Mouse (Mus musculus) ovary, adult 18-20 months (tissue): ENCODE results near the gene Efnb1.
"Not testable (repeated sequence)": the region's sequence is repeated elsewhere in the genome, so short reads cannot be mapped to it uniquely, and the experiment has no call there.

Experiments used
- DNase-seq: peaks from one replicate; pipeline ENCODE4 v3.0.0; 2022; ENCODE audit warnings: low spot score, mixed read lengths

The Efnb1 gene

GRCm38 (mm10) chrX:99135523-99136258, at the start of gene Efnb1:
Efnb1 (plus strand) TSS chrX:99136130.
- DNase-seq = peak; percentile 90

DNA sequence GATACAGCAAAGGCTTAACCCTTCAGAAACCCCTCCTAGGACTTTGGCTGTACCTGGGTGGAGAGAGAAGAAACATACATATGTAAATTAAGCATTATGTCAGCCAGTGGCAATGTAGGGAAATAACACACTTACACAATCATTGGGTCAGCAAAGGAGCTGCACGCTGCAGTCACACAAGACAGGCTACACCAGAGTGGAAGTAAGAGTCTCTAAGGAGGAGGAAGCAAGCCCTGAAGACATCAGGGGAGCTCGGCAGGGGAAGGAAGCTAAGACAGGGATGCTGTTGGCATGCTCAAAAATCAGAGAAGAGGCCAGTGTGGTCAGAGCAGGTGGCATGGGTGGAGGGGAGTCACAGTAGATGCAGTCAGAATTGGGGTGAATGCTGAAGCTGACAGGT, 43.2 kb upstream of the Efnb1 start:
- no peak for DNase-seq

DNA sequence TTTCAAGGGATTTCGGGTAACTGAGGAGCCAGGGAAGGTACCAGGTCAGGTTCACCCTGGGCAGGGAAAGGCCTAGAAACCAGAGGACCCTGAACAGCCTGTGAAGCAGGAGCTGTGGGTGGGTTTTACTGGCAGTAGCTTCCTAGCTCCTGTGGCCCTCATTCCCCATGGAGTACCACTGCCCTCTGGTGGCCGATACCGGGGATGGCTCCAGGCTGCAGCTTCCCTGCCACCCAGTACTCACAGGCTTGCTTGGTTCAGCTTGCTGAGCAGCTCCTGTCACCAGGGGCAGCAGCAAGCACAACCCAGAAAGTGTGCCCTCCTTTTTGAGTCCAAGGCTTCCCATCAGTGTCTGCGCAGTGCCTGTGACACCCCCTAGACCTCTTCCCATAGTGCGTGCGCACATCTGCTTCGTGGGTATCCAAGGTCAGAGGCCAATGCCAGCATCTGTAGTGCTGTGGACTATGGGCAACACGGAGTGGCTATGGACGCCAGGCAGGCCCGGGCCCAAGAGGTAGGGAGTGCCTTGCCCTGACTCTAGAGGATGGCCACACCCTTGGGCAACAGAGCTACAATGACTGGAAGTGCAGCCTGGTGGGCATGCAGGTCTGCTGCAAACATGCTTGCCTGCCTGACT, 24.7 kb upstream of the Efnb1 start:
- not testable (repeated sequence) for DNase-seq

- no peak for DNase-seq
Observed at GRCm38 (mm10) chrX:99119510-99119909, 16.4 kb upstream of the Efnb1 start.

DNA sequence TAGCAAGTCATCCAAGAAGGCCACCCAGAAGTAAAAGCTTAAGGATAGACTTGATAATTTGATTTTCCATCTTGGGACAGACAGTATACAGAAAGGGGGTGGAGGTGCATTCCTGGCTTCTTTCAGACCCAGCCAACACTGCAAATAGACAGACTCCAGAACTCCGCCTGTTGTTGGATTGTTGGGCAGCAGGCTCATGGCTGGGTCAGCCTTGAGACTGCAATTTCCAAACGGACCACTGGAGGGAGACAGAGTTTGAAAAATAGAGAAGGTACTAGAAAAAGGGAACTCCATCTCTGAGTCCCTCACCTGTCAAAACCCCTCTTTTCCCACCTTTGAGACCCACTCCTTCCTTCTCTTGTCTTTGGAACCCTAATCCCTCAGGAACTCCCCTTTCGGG, 5.9 kb upstream of the Efnb1 start:
- no peak for DNase-seq

DNA sequence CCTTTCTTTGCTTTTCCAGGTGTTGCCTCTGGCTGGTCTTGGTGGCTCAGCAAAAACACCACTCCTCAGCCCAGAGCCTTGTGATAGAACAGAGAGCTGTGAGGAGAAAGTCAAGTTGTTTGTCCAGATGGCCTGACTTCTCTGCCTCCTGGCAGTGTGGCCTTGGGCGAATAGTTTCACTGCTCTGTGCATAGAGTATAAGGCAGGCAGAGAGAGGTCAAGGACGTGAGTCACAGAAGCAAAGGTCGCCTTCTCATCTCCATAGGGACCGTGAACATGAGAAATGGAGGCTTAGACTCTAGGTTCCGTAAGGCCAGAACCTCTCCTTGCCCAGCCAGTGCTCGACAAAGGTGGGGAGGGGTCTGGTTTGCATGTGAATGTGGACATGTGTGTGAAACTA, 3.4 kb upstream of the Efnb1 start:
- DNase-seq = no peak

DNA sequence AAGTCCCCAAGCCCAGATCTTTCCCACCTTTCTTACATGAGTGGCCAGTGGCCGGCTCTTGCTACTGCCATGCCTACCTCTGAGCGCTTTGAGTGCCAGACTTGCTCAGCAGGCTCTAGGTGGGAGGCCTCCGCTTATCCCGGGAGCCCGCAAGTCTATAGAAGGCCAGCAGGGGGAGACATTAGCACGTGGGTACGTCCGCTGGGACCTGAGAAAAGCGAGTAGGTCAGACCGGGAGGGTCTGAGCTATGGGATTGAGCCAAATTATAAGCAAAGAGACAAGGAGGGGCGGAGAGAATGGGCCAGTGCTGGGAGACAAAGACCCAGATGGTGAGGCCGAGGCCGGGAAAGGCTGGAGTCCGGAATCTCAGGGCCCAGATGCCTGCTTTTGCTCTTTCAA, 1.0 kb upstream of the Efnb1 start:
- peak; percentile 74 for DNase-seq

DNA sequence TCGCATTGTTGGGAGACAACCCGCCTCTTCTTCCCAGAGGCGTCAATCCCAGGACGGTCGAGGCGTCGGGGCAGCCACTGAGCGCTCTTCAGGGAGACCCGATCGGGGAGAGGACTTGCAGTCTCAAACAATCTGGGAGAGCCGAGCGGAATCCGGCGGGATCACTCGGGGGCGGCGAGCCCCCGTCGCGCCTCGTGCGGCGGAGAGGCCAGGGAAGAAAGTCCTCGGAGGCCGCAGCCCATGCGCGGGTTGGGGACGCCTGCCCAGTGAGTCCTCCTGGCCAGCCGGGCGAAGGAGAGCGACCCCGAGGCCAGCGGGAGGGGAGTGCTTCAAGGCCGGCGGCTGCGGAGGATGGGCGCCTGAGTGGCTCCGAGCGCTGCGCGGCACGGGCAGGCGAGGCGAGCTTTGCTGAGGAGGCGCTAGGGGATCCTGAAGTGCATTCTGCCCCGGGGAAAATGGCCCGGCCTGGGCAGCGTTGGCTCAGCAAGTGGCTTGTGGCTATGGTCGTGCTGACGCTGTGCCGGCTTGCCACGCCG, 569 bp downstream of the Efnb1 start:
- no peak for DNase-seq

DNA sequence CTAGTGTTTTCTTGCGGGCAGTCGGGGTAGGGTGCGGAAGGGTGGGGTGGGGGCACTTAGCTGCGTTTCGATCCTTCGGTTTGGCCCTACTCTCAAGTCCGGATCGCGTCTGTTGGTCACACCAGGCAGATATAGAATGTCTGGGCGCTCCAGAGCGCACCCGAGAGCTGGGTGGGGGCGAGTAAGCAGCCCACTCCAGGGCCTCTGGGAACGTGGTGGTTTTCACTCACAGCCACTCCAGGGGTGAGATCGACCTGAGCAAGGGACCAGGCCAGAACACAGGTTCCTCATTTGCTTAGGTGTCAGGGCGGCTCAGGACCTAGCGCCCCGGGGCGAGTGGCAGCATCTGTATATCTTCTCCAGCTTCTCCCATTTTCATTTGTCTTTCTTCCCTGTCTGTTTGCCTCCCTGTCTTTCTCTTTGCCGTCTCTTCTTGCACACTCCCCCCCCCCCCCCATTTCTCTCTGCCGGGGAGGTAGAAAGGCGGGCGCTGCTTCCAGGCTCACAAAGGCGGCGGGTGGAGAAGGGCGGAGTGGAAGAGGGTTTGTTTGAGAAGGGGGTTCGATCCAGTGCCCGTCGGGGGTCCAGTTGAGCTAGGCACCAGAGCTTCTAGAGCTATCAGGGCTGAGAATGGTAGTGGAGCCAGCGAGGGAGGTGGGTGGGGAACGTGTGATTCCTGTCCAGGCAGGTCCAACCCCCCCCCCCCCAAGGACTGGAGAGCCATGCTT, 1.4 kb downstream of the Efnb1 start:
- DNase-seq = no peak

GRCm38 (mm10) chrX:99137928-99138740, 2.2 kb downstream of the Efnb1 start:
- DNase-seq = no peak

- no peak for DNase-seq
Observed at GRCm38 (mm10) chrX:99141079-99141478, 5.1 kb downstream of the Efnb1 start.

DNA sequence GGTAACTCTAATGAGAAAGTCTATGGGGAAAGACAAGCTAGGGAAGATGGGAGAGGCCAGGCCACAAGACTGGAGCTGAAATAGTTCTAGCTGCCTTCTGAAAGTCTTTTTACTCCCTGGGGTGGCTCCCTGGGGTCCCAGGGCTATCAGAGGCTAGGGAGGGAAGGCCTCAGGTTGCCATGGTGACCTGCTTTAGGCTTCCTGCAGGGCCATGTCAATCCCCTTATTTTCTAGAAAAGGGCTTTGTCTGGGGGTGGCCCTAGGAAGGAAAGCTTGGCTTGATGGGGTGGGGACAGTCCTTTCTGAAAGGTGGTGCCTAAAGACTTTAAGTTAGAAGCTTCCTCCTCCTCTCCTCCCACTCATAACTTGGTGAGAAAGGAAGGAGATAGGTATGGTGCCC, 6.0 kb downstream of the Efnb1 start:
- no peak for DNase-seq

GRCm38 (mm10) chrX:99145561-99145960, 9.6 kb downstream of the Efnb1 start:
- no peak for DNase-seq

GRCm38 (mm10) chrX:99148061-99148905, 12.4 kb downstream of the Efnb1 start:
- no peak for DNase-seq

DNA sequence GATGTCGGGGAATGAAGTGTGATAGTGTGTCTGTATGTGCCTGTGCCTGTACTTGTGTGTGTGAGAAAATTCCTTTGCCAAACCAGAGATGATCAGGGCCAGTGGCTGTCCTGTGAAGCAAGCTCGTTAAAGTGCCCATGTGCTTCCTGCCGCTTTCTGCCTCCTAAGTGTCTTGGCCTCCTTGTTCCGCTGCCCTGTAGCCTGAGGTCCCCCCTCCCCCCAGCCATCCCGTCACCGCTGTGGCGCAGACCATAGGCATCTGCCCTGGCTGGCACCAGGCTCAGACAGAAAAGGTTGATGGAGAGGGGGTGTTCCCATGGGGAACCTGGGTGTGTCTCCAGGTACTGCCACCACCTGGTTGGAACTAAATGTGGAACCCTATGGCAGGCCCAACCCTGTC, 13.1 kb downstream of the Efnb1 start:
- no peak for DNase-seq

GRCm38 (mm10) chrX:99149900-99150299, 14.0 kb downstream of the Efnb1 start:
- DNase-seq = no peak

GRCm38 (mm10) chrX:99150712-99151111, 14.8 kb downstream of the Efnb1 start:
- DNase-seq = no peak

DNA sequence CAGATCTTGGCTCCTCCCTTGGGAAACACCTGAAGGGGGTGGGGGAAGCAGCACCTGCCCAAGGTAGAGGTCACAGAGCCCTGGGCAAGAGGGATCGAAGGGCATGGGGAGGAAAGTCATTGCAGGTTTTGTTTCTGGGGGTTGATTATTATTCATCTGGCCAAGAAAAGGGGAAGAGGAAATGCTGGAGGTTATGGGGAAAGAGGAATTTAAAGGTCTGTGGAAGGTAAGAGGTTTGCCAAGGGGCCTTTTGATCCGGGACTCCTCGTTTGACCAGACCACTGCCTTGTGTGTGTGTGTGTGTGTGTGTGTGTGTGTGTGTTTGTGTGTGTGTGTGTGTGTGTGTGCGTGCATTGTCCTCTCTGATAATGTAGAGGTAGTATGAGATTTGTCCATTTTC, 15.5 kb downstream of the Efnb1 start:
- no peak for DNase-seq

DNA sequence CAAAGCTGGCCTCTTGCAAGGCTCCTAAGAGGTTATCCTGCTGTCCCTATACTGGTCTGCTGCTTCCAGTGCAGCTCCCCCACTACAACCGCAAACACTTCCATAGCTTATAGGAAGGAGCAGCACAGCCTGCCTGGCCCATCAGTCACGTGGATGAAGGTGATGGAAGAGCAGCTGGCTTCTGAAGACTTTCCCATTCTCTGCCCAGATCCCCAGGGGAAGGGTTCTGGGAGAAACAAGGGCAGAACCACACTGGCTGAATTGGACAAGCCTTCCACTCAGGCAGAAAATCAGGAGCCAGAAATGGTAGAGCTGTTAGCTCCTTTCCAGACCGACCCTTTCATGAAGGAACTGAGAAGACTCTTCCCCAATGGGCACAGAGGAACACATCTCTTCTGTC, 16.2 kb downstream of the Efnb1 start:
- no peak for DNase-seq

DNA sequence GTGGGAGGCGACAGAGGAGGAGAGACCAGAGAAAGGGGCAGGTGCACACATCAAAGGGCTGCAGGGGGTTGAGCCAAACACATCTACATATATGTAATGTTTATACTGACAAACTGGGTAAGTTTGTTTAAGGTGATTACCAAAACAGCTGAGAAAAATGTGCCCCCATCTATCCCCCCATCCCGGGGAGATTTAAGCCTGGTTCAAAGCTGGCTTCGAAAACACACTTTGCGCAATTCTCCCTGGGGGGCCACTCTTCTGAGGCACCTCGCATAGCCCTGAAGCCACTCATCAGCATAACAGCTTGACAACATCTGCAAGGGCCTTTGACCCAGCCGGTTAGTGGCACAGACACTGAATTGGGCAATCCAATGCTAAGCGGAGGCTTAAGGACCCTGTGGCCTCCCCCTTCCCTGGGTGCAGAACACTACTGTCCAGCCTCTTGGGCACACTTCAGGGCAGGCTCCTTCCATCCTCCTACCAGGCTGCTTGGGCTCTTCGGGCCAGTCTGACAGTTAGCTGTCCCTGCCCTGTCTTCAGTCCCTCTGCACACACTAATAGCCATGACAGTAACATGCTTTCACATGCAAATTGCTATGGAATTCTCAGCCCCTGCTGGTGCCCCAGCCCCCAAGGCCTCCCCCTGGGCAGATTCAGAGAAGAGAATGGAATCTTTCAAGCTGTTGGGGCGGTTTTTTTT, 16.8 kb downstream of the Efnb1 start:
- no peak for DNase-seq

- no peak for DNase-seq
Observed at GRCm38 (mm10) chrX:99153266-99153646, 17.3 kb downstream of the Efnb1 start.
